Mouse (Mus musculus): ENCODE results near the gene Ugt1a6b. TPM values are rescaled to one million over a fixed set of nuclear protein-coding genes. Genes with fewer than 3 reads are reported as not detected.

The Ugt1a6b gene
- total RNA-seq, 2 experiments from 2014 or later, result not detected

- DNase-seq, result no peak
- intact Hi-C loops (cut with DNase I), result no loop called here
These were observed 131.6 kb downstream of the Ugt1a6b start for GRCm38 (mm10) chr1:88234646-88235045.

- intact Hi-C loops (cut with DNase I), result no loop called here
- DNase-seq, result no peak
These were observed 132.2 kb downstream of the Ugt1a6b start for GRCm38 (mm10) chr1:88235046-88235893.

- DNase-seq, result no peak
- intact Hi-C loops (cut with DNase I), result no loop called here
These were observed 132.9 kb downstream of the Ugt1a6b start for GRCm38 (mm10) chr1:88235894-88236415.

- DNase-seq, result no peak
- intact Hi-C loops (cut with DNase I), result no loop called here
These were observed 134.3 kb downstream of the Ugt1a6b start for GRCm38 (mm10) chr1:88237311-88237710.

- DNase-seq, result no peak
- intact Hi-C loops (cut with DNase I), result no loop called here
These were observed 135.7 kb downstream of the Ugt1a6b start for GRCm38 (mm10) chr1:88238771-88239170.

GRCm38 (mm10) chr1:88240072-88240471, 137.0 kb downstream of the Ugt1a6b start:
- no peak for DNase-seq
- intact Hi-C loops (cut with DNase I), result no loop called here

- no peak for DNase-seq
- intact Hi-C loops (cut with DNase I), result no loop called here
These were observed 137.5 kb downstream of the Ugt1a6b start for GRCm38 (mm10) chr1:88240579-88240978.

- intact Hi-C loops (cut with DNase I), result no loop called here
- no peak for DNase-seq
These were observed 140.8 kb downstream of the Ugt1a6b start for GRCm38 (mm10) chr1:88243861-88244260.

GRCm38 (mm10) chr1:88245881-88246280, 142.8 kb downstream of the Ugt1a6b start:
- intact Hi-C loops (cut with DNase I), result no loop called here
- DNase-seq, result no peak

GRCm38 (mm10) chr1:88246386-88246785, 143.3 kb downstream of the Ugt1a6b start:
- intact Hi-C loops (cut with DNase I), result no loop called here
- DNase-seq, result no peak

- DNase-seq, result no peak
- intact Hi-C loops (cut with DNase I), result no loop called here
These were observed 144.6 kb downstream of the Ugt1a6b start for GRCm38 (mm10) chr1:88247660-88248059.

GRCm38 (mm10) chr1:88248658-88249057, 145.6 kb downstream of the Ugt1a6b start:
- intact Hi-C loops (cut with DNase I), result no loop called here
- DNase-seq, result peak; percentile 45

- DNase-seq, result no peak
- intact Hi-C loops (cut with DNase I), result no loop called here
These were observed 146.5 kb downstream of the Ugt1a6b start for GRCm38 (mm10) chr1:88249596-88249995.

- no peak for DNase-seq
- intact Hi-C loops (cut with DNase I), result no loop called here
These were observed 147.0 kb downstream of the Ugt1a6b start for GRCm38 (mm10) chr1:88250023-88250422.

- DNase-seq, result no peak
- intact Hi-C loops (cut with DNase I), result no loop called here
These were observed 150.1 kb downstream of the Ugt1a6b start for GRCm38 (mm10) chr1:88253106-88253505.

GRCm38 (mm10) chr1:88253540-88253939, 150.5 kb downstream of the Ugt1a6b start:
- no peak for DNase-seq
- intact Hi-C loops (cut with DNase I), result no loop called here

GRCm38 (mm10) chr1:88254793-88255465, 151.9 kb downstream of the Ugt1a6b start:
- intact Hi-C loops (cut with DNase I), result no loop called here
- peak; percentile 93 for DNase-seq

GRCm38 (mm10) chr1:88255466-88255857, 152.4 kb downstream of the Ugt1a6b start:
- no peak for DNase-seq
- intact Hi-C loops (cut with DNase I), result no loop called here

GRCm38 (mm10) chr1:88255989-88256754, 153.1 kb downstream of the Ugt1a6b start:
- DNase-seq, result peak; percentile 76
- intact Hi-C loops (cut with DNase I), result no loop called here

- intact Hi-C loops (cut with DNase I), result no loop called here
- DNase-seq, result no peak
These were observed 154.0 kb downstream of the Ugt1a6b start for GRCm38 (mm10) chr1:88256886-88257663.
